In the genomic region with DNA sequence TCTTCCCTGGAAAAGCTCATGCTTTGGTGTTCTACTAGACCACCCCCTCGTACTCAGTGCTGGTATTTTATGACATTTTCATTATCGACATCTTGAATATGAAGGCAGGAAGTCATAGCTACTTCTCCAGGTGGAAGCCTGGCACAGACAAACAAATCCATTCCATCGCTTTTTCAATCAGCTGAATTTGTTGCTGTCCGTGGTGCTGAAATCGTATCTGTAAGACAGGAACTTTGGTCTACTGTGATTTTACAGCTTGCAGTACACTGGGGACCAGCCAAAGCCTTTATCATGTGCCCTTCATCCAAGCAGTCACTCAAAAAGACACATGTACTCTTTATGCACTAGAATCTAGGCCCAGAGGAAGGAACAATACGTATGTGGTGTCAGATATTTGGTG, we compare ENCODE assay signal across 10 mouse cellular contexts.
A peak's percentile ranks its signal among the peaks of the same experiment; 100 is the strongest.
DNase-seq lines count a peak whose midpoint lies in the region; ATAC-seq lines count a peak whose summit lies in the region.
"Had no signal": no experiment of that assay in that cellular context is flagged by ENCODE, and none has a peak within 500 bp of the region (broad histone marks: within the 10 kb centered on the region; RNA-seq: fewer than 3 reads in every experiment).

No protein-coding gene starts in this region.

- H3K4me3 ChIP-seq in intestine, embryonic 15.5 days (replicated peaks), result no peak overlapping the region
- H3K4me3 ChIP-seq: forebrain, embryonic 13.5 days; neural tube, embryonic 13.5 days had no signal

- no peak overlapping the region for H3K9ac ChIP-seq in intestine, embryonic 15.5 days
- H3K9ac ChIP-seq: forebrain, embryonic 13.5 days; neural tube, embryonic 13.5 days had no signal

- H3K9me3 ChIP-seq in intestine, embryonic 15.5 days, result no peaks in the 10 kb centered on the region
- H3K9me3 ChIP-seq: forebrain, embryonic 13.5 days; neural tube, embryonic 13.5 days had no signal

- ATAC-seq in intestine, embryonic 15.5 days, result no peak
- ATAC-seq in erythroblast, adult 5-6 weeks (replicated peaks; ENCODE audit: low FRiP score, poor library complexity, severe bottlenecking), result no peak
- ATAC-seq: forebrain, embryonic 13.5 days had no signal

- H3K4me1 ChIP-seq in intestine, embryonic 15.5 days (replicated peaks), result no peaks in the 10 kb centered on the region
- H3K4me1 ChIP-seq: forebrain, embryonic 13.5 days had no signal

- DNase-seq in kidney, adult 9 months, result peak; percentile 30
- DNase-seq in kidney, adult 11 months, result no peak
- peak; percentile 42 for DNase-seq in 416B (ENCODE audit: low read depth)
- DNase-seq in adrenal gland, adult (ENCODE audit: inconsistent age in 2 of 2, low spot score in 1 of 2), result peak; percentile 7 to 72
- peak; percentile 1 for DNase-seq in induced T-regulatory cell, adult 2 months (ENCODE audit: low read depth)
- DNase-seq in gastrocnemius, postnatal 36 days, result no peak

- intact Hi-C loops in gastrocnemius, postnatal 36 days (cut with DNase I), result no loop called here

- WGBS in intestine, embryonic 15.5 days, result 15% methylated on average over 6 of the region's 6 CpGs

- no peak overlapping the region for H3K27ac ChIP-seq in intestine, embryonic 15.5 days
- H3K27ac ChIP-seq: forebrain, embryonic 13.5 days; neural tube, embryonic 13.5 days had no signal

- no peaks in the 10 kb centered on the region for H3K36me3 ChIP-seq in intestine, embryonic 15.5 days
- H3K36me3 ChIP-seq: neural tube, embryonic 13.5 days had no signal

- no peaks in the 10 kb centered on the region for H3K27me3 ChIP-seq in intestine, embryonic 15.5 days (replicated peaks)
- H3K27me3 ChIP-seq: forebrain, embryonic 13.5 days; neural tube, embryonic 13.5 days had no signal

- no peak overlapping the region for H3K4me2 ChIP-seq in intestine, embryonic 15.5 days (replicated peaks)
- H3K4me2 ChIP-seq: forebrain, embryonic 13.5 days; neural tube, embryonic 13.5 days had no signal

Comparison
In these comparisons a context has a peak if more than half of its experiments do, and no peak if none do; other contexts are left out.
1. DNase-seq: peak in kidney, adult 9 months (single experiment), 416B (single experiment), adrenal gland, adult (2 of 2) and induced T-regulatory cell, adult 2 months (single experiment); none in kidney, adult 11 months (single experiment) and gastrocnemius, postnatal 36 days (0 of 2).